Mouse (Mus musculus): ENCODE data around the gene Caml. TPM values are rescaled to one million over a fixed set of nuclear protein-coding genes. Genes with fewer than 3 reads are reported as not detected.
A peak's percentile ranks its signal among the peaks of the same experiment; 100 is the strongest.
"Not testable (repeated sequence)": the region's sequence is repeated elsewhere in the genome, so short reads cannot be mapped to it uniquely, and the experiment has no call there.

The Caml gene
- polyA plus RNA-seq (2016; fragmentation: Nextera tagmentation; extraction: Ambion mirVana), result 52.6 and 53.6 TPM in 2 replicates

DNA sequence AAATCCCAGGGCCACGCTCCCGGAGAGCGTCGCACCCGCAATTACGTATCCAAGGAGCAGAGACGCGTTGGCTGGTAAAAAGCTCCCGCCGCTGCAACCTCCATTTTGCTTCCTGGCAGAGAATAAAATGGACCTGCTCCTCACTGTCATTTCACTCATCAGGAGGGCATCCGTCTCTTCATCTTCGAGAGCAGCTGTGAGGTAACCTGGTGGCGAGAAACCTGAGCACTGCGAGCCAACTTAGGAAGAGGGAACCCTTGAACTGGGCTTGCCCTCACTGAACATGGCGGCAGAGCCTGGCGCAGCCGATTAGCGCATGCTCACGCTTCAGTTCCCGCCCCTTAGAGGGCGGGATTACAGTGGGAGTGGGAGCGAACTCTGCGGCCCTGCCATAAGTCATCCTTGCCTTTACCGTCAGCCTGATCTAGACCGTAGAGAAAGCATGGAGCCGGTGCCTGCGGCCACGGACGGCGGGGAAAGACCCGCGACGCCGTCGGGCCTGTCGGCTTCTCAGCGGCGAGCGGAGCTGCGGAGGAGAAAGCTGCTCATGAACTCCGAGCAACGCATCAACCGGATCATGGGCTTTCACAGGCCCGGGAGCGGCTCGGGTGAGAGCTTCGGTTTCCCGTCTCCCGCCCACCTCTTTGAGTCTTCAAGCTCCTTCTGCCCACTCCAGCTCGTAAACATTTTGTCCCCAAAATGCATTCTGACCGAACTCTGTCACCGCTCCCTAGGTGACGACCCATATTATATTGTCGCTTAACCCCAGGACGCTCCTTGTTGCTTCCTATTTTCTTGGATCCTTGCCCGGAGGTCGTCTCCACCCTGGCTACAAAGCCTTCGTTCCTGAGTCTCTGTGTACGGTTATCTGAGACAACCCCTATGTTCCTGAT, at the start of gene Caml:
Gene Caml (plus strand): TSS at position 357 of the 893 bp plus-strand sequence.
- peaks cover 33% of the 10 kb centered on the region for H3K36me3 ChIP-seq (replicated peaks)
- peak within 1 kb of the TSS; percentile 87 for H3K4me3 ChIP-seq
- WGBS, result under 1% methylated on average over 59 of the region's 59 CpGs
- peak within 1 kb of the TSS; percentile 93 for H3K27ac ChIP-seq (replicated peaks)
- H3K27me3 ChIP-seq (replicated peaks; ENCODE audit: low read depth, poor library complexity, severe bottlenecking), result no peaks in the 10 kb centered on the region
- H3K9me3 ChIP-seq, result no peaks in the 10 kb centered on the region
- peak; percentile 90 for DNase-seq (ENCODE audit: low spot score)
- peaks cover 24% of the 10 kb centered on the region for H3K4me1 ChIP-seq

DNA sequence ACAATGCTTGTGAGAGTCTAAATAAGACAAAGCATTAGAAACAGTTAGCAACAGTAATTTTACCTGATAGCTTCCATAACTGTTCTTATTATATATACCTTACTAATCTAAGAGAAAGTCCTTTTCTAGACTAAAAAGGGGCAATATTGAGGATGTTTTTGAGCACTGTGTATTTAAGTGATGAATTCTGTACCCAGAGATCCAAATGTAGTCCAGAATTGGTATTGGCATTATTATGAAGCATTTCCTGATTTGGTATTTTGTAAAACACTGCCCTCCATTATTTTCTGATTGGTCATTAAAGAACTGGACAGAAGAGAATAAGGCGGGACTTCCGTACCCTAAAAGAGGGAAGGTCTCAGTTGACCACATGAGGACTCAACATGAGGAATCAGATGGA, 49.4 kb upstream of the Caml start, which contains the start of gene Tmed9:
Gene Tmed9 (plus strand): TSS at position 301 of the 400 bp plus-strand sequence.
- peaks cover 25% of the 10 kb centered on the region for H3K4me1 ChIP-seq
- 95% methylated on average over 2 of the region's 2 CpGs for WGBS

DNA sequence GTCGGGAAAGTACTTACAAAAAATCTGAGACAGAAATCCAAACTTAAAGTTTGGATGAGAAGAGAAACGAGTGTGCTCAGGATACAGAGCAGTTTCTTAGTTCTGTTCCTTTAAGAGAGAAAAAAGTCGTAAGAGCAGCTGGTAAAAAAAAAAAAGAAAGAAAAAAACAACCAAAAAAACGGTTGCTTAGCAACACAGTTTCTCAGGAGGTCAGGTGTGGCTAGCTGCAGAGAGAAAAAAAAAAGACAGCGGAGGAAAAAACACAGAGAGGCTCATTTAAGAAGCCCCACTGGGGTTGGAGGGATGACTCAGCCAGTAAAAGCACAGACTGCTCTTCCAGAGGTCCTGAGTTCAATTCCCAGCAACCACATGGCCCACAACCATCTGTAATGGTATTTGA, 48.5 kb upstream of the Caml start:
- Histone ChIP-seq H3K4me1 (peaks cover 20% of the 10 kb centered on the region), H3K27me3 (replicated peaks; ENCODE audit: low read depth, poor library complexity, severe bottlenecking) (no peaks in the 10 kb centered on the region), H3K9me3 (no peaks in the 10 kb centered on the region), H3K27ac (replicated peaks) (no peak overlapping the region), H3K4me3 (no peak overlapping the region), H3K36me3 (replicated peaks) (peaks cover 7% of the 10 kb centered on the region)
- DNase-seq (ENCODE audit: low spot score), result no peak
- 78% methylated on average over 5 of the region's 5 CpGs for WGBS

More for the DNA sequence above, 49.4 kb upstream of the Caml start, which contains the start of gene Tmed9:
- no peak within 1 kb of the TSS for H3K27ac ChIP-seq (replicated peaks)
- H3K27me3 ChIP-seq (replicated peaks; ENCODE audit: low read depth, poor library complexity, severe bottlenecking), result no peaks in the 10 kb centered on the region
- no peak within 1 kb of the TSS for H3K4me3 ChIP-seq
- H3K9me3 ChIP-seq, result no peaks in the 10 kb centered on the region
- no peak for DNase-seq (ENCODE audit: low spot score)
- H3K36me3 ChIP-seq (replicated peaks), result peaks cover 15% of the 10 kb centered on the region

DNA sequence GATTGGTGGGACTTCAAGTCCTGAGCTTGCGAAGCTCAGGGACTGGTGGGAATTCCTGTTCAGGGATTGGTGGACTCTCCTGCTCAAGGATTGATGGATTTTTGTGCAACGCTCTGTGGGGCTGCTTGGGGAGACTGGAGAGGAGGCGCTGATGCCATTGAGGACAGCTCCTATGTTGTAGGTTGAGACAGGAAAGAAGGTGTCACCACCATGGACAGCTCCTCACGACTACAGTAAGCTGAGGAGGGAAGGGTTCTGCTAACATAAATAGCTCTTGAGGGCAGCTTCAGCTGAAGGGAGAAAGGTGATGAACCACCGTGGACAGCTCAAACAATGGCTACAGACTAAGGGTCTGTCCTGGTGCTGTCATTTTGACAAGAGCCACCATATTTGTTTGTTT, 46.9 kb upstream of the Caml start:
- H3K36me3 ChIP-seq (replicated peaks), result peaks cover 4% of the 10 kb centered on the region; the same call in 1 of the 2 replicates
- no peaks in the 10 kb centered on the region for H3K27me3 ChIP-seq (replicated peaks; ENCODE audit: low read depth, poor library complexity, severe bottlenecking)
- DNase-seq (ENCODE audit: low spot score), result peak; percentile 21
- H3K4me1 ChIP-seq, result peaks cover 10% of the 10 kb centered on the region
- H3K9me3 ChIP-seq, result no peaks in the 10 kb centered on the region
- no peak overlapping the region for H3K4me3 ChIP-seq
- WGBS, result 65% methylated on average over 5 of the region's 5 CpGs
- no peak overlapping the region for H3K27ac ChIP-seq (replicated peaks)

DNA sequence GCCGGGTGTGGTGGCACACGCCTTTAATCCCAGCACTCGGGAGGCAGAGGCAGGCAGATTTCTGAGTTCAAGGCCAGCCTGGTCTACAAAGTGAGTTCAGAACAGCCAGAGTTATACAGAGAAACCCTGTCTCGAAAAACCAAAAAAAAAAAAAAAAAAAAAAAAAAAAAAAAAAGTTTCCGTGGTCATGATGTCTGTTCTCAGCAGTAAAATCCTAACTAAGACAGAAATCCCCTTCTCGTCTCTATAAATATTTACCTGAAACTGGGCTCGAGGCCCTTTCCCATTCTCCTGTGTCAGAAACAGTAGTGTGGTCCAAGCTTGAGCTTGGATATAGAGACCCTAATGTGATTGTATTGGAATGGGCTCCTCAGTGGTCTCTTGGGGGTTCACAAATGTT, 45.9 kb upstream of the Caml start:
- not testable (repeated sequence) for H3K27ac ChIP-seq (replicated peaks); H3K36me3 ChIP-seq (replicated peaks); H3K4me1 ChIP-seq; H3K4me3 ChIP-seq; DNase-seq (ENCODE audit: low spot score); H3K9me3 ChIP-seq; H3K27me3 ChIP-seq (replicated peaks; ENCODE audit: low read depth, poor library complexity, severe bottlenecking)
- whole genome bisulfite sequencing, result 86% methylated on average over 7 of the region's 7 CpGs

DNA sequence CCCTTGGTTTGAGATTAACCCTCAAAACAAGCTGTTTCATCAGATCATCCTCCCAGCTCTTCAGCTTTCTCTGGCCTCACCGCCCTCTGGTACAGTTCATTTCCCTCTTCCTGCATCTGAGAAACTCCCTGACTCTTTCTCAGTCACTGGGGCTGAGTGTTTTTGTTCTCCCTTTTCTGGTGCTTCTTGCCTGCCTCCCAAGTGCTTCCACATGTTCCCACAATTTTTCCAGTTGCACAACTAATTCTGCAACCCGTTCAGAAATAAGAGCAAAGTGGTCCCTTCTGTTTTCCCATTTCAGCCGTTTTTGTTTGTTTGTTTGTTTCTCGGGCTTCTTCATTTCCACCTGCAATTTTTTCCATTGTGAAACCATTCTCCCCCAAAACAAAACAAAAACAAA, 44.7 kb upstream of the Caml start:
- 77% methylated on average over 4 of the region's 4 CpGs for WGBS
- no peaks in the 10 kb centered on the region for H3K9me3 ChIP-seq
- no peak overlapping the region for H3K27ac ChIP-seq (replicated peaks)
- H3K4me1 ChIP-seq, result no peaks in the 10 kb centered on the region
- H3K27me3 ChIP-seq (replicated peaks; ENCODE audit: low read depth, poor library complexity, severe bottlenecking), result no peaks in the 10 kb centered on the region
- no peak overlapping the region for H3K4me3 ChIP-seq
- DNase-seq (ENCODE audit: low spot score), result no peak
- peaks cover 4% of the 10 kb centered on the region; the same call in 1 of the 2 replicates for H3K36me3 ChIP-seq (replicated peaks)

DNA sequence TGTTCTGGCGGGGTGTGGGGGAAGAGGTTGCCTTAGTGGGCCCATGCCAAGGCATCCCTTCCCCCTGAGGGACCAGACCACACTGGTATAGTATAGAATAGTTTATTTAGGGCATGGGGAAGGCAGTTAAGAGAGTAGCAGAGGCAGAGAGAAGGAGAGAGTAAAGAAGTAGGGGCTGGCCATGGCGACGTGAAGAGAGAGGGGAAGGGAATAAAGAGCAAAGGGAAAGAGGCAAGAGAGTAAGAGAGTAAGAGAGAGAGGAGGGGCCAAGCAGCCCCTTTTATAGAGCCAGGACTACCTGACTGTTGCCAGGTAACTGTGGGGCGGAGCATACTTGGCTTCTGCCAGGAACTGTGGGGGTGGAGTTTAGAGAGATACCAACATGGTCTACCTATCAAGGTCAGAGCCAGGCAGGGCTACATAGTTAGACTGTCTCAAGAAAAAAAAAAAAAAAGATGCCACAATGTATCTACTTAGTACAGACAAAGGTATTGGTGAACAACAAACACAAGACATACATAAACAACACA, 30.8 kb upstream of the Caml start:
- Histone ChIP-seq H3K4me1 (peaks cover 14% of the 10 kb centered on the region), H3K9me3 (no peaks in the 10 kb centered on the region), H3K27ac (replicated peaks) (peak overlapping the region; percentile 86; the same call in 1 of the 2 replicates), H3K4me3 (peak overlapping the region; percentile 76; the same call in 1 of the 2 replicates), H3K27me3 (replicated peaks; ENCODE audit: low read depth, poor library complexity, severe bottlenecking) (peaks cover 11% of the 10 kb centered on the region), H3K36me3 (replicated peaks) (peaks cover 28% of the 10 kb centered on the region)
- 71% methylated on average over 4 of the region's 4 CpGs for WGBS
- no peak for DNase-seq (ENCODE audit: low spot score)

DNA sequence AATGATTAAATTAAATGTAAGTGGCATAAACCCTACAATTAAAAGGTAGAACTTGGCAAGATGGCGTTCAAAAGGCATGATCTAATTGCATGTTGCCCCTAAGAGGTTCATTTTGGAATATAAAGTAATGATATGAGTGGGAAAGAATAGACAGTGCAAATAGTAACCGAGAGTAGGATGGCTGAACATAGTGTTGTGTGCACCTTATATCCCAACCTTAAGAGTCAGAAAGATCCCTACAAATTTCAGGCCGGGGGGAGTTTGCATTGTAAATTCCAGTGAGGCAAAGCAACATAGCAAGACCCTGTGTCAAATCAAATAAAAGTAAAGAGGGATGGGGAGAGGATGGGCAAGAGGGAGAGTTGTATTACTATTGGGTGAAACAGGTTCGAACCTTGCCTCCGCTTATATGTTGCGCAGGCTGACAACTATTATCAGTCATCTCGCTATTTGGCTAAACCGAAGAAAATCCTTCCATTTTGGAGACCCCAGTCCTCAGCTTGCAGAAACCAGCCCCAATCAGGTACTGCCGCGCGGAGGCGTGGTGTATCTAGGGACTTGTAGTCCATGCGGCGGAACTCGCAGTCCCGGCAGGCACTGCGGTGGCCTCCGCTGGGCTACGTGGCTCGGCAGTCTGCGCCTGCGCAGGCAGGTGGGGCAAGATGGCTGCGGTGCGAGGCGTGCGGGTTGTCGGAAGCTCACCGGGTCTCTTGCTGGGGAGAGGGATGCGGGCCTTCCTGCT, 30.1 kb upstream of the Caml start:
- Histone ChIP-seq H3K4me1 (peaks cover 14% of the 10 kb centered on the region), H3K27me3 (replicated peaks; ENCODE audit: low read depth, poor library complexity, severe bottlenecking) (peaks cover 11% of the 10 kb centered on the region), H3K27ac (replicated peaks) (peak overlapping the region; percentile 86), H3K9me3 (no peaks in the 10 kb centered on the region), H3K36me3 (replicated peaks) (peaks cover 35% of the 10 kb centered on the region), H3K4me3 (peak overlapping the region; percentile 76)
- peak; percentile 99 for DNase-seq (ENCODE audit: low spot score)
- 4% methylated on average over 29 of the region's 29 CpGs for WGBS

DNA sequence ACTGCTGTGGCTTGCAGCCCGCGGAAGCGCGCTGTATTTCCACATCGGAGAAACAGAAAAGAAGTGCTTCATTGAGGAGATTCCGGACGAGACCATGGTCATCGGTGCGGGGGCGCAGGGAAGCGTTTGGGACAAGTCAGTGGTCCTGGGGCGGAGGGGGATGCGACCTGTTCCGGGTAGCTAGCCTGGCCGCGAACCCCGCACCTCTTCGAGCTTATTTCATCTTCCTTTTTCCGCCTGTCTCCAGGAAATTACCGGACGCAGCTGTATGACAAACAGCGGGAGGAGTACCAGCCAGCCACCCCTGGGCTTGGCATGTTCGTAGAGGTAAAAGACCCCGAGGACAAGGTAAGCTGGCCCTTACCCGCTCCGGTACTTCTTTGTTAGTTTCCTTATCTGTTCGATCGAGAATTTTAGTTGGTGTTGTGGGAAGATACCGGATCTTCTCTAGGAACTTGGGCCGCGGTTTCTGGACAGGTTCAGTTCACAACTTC, 29.5 kb upstream of the Caml start:
- Histone ChIP-seq H3K9me3 (no peaks in the 10 kb centered on the region), H3K36me3 (replicated peaks) (peaks cover 41% of the 10 kb centered on the region), H3K4me1 (peaks cover 14% of the 10 kb centered on the region), H3K27ac (replicated peaks) (peak overlapping the region; percentile 86), H3K4me3 (peak overlapping the region; percentile 76), H3K27me3 (replicated peaks; ENCODE audit: low read depth, poor library complexity, severe bottlenecking) (peaks cover 11% of the 10 kb centered on the region)
- DNase-seq (ENCODE audit: low spot score), result no peak
- under 1% methylated on average over 31 of the region's 31 CpGs for WGBS

DNA sequence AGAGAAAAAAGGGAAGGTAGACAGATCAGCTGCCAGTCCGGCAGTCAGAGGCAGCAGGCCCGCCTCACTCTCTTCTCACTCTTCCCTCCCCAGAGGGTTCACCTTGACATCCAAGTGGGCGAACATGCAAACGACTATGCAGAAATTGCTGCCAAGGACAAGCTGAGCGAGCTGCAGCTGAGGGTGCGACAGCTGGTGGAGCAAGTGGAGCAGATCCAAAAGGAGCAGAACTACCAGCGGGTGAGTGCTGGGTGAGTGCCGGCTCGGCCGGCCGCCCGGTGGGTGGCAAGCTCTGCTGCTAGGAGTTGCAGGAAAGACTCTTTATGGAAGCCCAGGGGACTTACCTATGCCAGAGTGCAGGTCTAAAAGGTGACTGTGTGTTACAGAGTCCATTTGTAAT, 27.4 kb upstream of the Caml start:
- Histone ChIP-seq H3K4me3 (no peak overlapping the region), H3K27me3 (replicated peaks; ENCODE audit: low read depth, poor library complexity, severe bottlenecking) (peaks cover 11% of the 10 kb centered on the region), H3K27ac (replicated peaks) (no peak overlapping the region), H3K4me1 (peaks cover 24% of the 10 kb centered on the region), H3K36me3 (replicated peaks) (peaks cover 47% of the 10 kb centered on the region), H3K9me3 (no peaks in the 10 kb centered on the region)
- DNase-seq (ENCODE audit: low spot score), result no peak
- 91% methylated on average over 12 of the region's 12 CpGs for WGBS

DNA sequence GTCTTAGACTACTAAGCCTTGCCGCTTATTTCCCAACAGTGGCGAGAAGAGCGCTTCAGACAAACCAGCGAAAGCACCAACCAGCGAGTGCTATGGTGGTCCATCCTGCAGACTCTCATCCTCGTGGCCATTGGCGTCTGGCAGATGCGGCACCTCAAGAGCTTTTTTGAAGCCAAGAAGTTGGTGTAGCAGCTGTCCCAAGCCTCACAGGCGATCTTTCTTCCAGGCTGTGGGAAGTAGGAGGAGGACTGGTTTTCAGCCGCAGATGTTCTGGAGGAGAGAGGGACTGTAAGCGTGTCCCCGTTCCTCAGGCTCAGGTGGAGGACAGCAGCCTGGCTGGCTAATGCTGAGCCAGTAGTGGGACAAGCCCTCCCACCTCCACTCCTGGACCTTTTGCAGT, 26.0 kb upstream of the Caml start:
- DNase-seq (ENCODE audit: low spot score), result no peak
- Histone ChIP-seq H3K36me3 (replicated peaks) (peaks cover 47% of the 10 kb centered on the region), H3K4me3 (no peak overlapping the region), H3K27ac (replicated peaks) (no peak overlapping the region), H3K27me3 (replicated peaks; ENCODE audit: low read depth, poor library complexity, severe bottlenecking) (peaks cover 1% of the 10 kb centered on the region; the same call in 1 of the 2 replicates), H3K4me1 (peaks cover 31% of the 10 kb centered on the region), H3K9me3 (no peaks in the 10 kb centered on the region)
- 94% methylated on average over 12 of the region's 12 CpGs for WGBS
